Mouse (Mus musculus): ENCODE measurements around the gene Ntf5.

- no peak for TF ChIP-seq ZNF384 (IDR thresholded peaks at IDR 0.05; ENCODE audit: low read depth, low read length)
- no peak for TF ChIP-seq CHD2 (IDR thresholded peaks at IDR 0.05; ENCODE audit: low read depth, low read length)
These were observed 1.3 kb downstream of the Ntf5 start for GRCm38 (mm10) chr7:45414740-45415224.
